Mouse (Mus musculus): ENCODE data around the gene Srr.

GRCm38 (mm10) chr11:74897678-74898516 lies 27.9 kb downstream of the Srr start, which contains the start of gene Tsr1:
- no peak; the same call in 1 of the 2 replicates for TF ChIP-seq CTCF (IDR thresholded peaks at IDR 0.05; ENCODE audit: low read depth)
- no peak for TF ChIP-seq EP300 (IDR thresholded peaks at IDR 0.05; ENCODE audit: low read depth)

Measured in liver, embryonic 14.5 days (tissue).